Mouse (Mus musculus) brain, embryonic 14.5 days (tissue): ENCODE measurements around the gene Ltbp3.
"Not testable (repeated sequence)": the region's sequence is repeated elsewhere in the genome, so short reads cannot be mapped to it uniquely, and the experiment has no call there.

Experiments used
- CTCF ChIP-seq: fragments of 200-500 bp; IDR thresholded peaks from 2 replicates; pipeline ENCODE4 v1.5.1; 2012; ENCODE audit warnings: inconsistent platforms, mild to moderate bottlenecking, moderate library complexity, borderline replicate concordance; ENCODE audit not compliant: insufficient read depth, insufficient read length; ENCODE audit errors: extremely low read depth
- POLR2A ChIP-seq: fragments of 200-500 bp; IDR thresholded peaks from 2 replicates; pipeline ENCODE4 v1.6.1; 2012; ENCODE audit warnings: mild to moderate bottlenecking, inconsistent platforms, borderline replicate concordance; ENCODE audit not compliant: poor library complexity, insufficient read depth, insufficient read length, severe bottlenecking; ENCODE audit errors: extremely low read depth

DNA sequence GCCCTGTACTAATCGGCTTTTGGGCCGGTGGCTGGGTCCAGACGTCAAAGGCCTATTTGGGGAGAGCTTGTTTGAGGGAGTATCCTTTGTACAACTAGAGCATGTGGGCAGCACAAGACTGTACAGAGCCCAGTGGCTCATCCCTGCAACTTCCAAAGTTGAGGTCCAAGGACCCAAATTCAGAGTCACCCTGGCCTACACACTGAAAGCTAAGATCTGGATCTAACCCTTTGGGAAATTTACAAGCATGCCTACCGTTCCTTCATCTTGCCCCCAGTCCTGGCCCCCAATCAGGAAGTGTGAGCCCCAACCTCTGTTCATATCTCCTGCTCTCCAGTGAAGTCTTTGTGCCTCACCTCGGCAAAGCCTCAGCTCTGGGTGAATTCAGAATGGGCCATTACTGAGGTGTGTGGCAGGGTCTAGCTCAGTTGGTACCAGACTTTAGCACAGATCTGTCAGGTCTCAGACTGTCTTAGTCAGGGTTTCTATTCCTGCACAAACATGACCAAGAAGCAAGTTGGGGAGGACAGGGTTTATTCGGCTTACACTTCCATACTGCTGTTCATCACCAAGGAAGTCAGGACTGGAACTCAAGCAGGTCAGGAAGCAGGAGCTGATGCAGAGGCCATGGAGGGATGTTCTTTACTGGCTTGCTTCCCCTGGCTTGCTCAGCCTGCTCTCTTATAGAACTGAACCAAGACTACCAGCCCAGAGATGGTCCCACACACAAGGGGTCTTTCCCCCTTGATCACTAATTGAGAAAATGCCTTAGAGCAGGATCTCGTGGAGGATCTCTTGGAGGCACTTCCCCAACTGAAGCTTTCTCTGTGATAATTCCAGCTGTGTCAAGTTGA, 53.4 kb downstream of the Ltbp3 start:
- not testable (repeated sequence) for TF ChIP-seq CTCF, POLR2A
